Mouse (Mus musculus): ENCODE results near the gene Syt13.

Gene Syt13

DNA sequence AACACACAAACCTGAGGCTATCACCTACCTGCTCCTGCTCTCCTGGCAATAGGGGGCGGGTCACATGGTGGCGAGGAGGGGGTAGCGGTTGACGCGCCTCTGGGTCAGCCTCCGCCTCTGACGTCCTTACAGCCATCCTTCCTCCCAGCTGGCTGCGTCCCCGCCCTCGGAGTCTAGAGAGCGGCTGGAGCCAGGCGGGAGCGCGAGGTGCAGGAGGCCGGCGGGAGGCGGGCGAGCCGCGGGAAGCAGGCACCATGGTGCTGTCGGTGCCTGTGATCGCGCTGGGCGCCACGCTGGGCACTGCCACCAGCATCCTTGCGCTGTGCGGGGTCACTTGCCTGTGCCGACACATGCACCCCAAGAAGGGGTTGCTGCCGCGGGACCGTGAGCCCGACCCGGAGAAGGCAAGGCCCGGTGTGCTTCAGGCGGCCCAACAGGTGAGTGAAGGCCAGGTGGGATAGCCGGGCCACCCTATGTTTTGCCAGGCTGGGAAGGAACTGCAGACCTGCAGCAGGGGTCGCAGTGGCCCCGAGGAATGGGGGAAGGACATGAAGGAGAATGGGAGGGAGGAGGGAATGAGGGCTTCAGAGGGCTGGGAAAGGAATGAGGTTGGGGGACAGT lies at the start of gene Syt13:
Gene Syt13 (plus strand): TSS at position 166 of the 621 bp plus-strand sequence.
- no peak for DNase-seq (ENCODE audit: low read depth, low spot score)

DNA sequence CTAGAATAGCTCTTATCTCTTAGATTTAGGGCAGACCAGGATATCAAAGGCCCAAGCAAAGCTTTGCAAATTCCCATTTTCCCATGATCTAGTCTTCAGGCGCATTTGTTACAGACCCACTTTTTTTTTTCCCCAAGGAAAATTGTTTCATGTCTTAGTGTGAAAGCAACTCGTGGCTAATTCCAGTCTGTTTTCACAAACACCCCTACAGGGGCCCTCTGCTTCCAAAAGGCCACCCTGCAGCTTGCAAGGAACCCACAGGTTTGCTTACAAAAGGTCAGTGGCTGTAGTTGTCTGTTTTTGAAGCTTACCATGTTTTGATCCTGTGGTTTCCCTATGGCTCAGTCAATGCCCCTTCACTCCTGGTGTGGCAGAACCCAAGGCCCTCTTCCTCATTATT lies 48.3 kb upstream of the Syt13 start:
- DNase-seq (ENCODE audit: low read depth, low spot score): no peak

DNA sequence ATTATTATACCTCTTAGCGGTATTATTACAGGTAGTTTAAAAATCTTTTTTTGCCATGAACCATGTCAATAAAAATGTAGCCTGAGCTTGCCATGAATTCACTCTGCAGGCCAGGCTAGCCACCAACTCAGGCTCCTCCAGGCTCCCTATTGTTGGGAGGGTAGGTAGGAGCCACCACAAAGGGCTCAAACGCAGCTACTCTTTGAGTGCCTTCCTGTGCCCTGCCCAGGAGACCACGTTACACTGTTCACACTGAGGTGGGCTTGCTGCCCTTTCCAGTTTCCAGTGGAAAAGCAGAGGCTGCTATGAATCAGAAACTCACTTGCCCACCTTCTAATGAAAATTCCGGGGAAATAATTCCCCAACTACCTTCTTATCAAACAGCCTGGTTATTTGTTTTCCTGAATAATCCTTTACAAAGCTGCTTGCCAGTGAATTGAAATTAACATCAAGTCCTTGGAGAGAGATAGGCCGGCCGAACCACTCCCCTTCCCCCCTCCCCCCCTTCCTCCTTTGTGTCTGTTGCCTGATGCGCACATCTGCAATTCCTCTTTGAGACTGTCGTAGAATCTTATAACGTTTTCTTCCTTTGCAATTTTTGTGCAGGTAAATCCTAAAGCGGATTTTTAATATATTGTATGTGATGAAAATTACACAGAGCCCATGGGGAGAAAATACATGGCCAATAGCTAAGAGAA lies 44.6 kb upstream of the Syt13 start:
- DNase-seq (ENCODE audit: low read depth, low spot score): no peak

DNA sequence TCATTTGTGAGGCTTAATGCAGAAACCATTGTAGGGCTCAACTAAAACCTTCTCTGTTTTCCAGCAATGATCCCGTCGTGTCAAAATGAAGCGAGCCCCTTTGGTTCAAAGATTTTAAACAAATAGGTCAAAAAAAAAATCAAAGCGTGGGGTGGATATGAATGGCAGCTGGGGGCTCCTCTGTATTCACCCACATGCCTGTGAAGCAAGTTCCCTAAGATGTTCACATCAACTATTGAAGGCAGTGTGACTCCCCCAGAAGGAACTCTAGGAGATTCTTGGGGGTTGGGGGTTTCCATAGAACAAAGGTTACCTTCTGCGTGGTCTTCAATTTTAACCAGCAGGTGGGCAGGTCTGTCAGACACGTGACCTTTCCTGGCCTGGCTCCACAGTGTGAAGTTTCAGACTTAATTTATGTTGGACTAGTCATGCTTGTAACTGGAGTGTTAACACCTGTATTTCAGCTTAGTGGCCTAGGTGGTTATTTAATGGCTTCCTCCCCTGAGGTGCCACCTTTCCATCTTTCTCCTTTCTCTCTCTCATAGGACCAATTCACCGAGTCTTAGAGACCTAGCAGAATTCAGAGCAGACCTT lies 43.7 kb upstream of the Syt13 start:
- no peak for DNase-seq (ENCODE audit: low read depth, low spot score)

DNA sequence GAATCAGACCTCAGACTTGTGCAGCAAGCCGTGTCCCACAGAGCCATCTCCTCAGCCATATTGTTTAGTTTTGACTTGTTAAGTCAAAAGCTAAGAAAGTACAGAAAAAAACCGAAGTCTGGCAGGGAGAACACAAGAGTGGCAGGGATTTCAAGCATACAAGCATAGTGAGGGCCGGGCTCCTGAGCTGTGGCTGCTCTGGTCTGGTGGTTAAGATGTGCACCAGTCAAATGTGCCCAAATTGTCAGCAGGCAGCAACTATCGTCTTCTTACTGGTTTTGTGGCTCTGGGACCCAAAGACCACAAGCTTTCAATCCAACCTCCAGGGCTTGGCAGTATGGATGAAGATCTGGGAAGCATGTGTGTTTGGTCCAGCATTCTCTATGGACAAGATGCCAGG lies 42.2 kb upstream of the Syt13 start:
- no peak for DNase-seq (ENCODE audit: low read depth, low spot score)

DNA sequence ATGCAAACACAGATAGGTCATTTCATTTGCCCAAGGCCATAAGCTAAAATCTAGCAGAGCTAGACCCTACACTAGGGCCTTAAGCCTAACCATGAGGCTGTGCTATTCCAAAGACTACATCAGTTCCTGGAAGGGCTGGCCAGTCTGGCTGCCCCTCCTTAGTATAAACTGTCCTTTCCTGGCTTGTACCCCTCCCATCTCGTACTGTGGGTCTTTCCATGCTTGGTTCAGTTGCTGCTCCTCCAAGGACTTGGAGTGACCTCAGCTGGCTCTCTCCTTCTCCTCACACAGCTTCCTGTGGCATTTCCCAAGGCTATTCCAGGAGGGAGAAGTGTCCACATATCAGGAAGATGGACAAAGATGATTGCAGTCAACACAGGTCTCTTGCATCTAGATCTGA lies 40.3 kb upstream of the Syt13 start:
- no peak for DNase-seq (ENCODE audit: low read depth, low spot score)

DNA sequence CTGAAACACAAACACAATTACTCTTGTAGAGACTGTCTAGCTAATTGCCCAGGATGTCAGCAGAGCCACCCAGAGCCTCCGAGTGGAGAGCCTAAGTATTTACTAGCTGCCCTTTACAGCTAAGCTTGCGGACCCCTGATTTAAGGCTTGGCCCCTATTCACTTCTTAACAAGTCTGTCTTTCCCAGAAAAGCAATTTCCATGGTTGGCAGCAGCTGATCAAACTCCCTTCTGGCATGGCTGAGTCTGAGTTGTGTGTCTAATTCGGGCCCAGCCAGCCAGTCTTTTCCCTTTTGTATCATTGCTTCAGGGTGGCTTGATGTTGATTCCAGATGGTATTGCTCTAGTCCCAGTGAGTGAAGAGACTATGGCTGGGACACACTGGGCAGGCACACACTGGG lies 37.4 kb upstream of the Syt13 start:
- DNase-seq (ENCODE audit: low read depth, low spot score): no peak

DNA sequence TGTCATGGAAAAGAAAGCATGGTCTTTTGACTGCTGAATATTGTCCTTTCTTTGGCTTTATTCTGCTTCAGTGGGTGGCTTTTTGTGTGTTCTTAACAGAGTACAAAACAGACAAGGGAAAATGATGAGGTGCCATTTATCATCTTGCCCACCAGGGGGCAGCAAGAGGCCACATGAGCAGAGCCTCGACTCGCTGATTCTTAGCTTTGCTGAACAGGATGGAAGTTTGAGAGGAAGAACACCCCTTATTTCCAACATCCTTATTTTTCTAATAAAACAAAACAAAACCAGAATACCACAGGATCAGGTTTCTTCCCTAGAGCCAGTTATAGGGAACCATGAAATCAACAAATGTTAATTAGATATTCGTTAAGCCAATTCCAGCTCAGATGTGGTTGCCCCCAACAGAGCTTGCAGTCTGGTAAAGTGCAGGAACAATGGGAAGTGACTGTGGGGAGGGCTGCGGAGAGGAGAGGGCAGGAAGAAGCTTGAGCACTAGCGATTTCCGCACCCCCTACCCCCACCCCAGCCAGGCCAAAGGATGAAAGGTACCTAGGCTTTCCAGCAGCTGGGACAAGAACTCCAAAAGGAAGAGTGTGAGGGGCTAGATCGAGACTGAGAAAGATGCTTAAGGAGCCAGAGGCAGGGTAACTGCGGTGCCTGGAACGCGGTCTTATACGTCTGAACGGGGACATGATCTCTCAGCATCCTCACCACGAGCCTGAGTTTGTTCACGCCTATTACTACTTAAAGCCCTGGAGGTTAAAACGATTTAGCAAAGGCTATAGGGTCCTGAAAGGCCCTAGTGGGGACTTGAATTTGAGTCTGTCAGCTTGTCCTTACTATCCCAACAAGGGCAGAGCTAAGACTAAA lies 31.6 kb upstream of the Syt13 start:
- peak; percentile 18 for DNase-seq (ENCODE audit: low read depth, low spot score)

DNA sequence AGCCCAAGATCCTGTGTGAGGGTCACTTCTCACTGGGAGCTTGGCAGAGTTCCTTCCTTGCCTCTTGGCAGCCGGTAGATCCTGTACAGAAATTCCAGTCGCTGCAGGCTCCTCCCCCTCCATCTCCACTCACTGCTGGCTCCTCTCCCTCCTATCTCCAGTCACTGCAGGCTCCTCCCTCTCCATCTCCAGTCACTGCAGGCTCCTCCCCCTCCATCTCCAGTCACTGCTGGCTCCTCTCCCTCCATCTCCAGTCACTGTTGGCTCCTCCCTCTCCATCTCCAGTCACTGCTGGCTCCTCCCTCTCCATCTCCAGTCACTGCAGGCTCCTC lies 31.0 kb upstream of the Syt13 start:
- DNase-seq (ENCODE audit: low read depth, low spot score): peak; percentile 2

DNA sequence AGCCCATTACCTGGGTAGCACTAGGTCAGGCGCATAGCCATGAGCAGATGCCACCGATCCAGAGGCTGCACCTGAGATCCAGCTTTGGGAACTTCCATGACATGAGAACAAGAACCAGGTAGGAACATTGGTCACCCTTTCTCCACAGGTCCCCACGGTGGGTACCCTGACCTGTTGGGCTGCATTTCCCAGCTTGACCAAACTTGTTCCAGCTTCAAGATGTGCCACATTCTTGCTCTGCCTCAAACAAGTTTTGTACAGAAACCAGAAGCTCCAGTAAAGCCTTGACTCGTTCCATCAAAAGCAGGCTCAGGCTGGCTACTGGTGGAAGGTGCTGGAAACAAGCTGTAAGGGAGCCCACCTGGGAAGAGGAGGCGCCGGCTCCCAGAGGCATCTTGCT lies 29.9 kb upstream of the Syt13 start:
- DNase-seq (ENCODE audit: low read depth, low spot score): no peak

DNA sequence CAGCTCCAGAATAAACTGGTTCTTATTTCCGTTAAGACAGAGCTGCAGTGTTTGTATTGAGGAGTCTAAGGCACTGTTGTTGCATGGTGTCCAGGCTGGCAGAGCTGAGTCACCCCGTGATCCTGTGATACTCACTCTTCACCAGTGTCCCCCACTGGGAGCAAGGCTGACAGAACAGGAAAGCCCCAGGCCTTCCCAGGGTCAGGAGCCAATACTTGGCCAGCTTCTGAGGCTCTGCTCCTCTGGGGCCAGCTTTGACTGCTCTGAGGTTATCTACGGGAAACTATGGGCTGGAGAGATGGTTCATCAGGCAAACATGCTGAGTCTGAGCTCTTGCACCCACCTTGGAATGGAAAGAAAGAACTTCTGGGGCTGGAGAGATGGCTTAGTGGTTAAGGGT lies 28.0 kb upstream of the Syt13 start:
- DNase-seq (ENCODE audit: low read depth, low spot score): no peak

DNA sequence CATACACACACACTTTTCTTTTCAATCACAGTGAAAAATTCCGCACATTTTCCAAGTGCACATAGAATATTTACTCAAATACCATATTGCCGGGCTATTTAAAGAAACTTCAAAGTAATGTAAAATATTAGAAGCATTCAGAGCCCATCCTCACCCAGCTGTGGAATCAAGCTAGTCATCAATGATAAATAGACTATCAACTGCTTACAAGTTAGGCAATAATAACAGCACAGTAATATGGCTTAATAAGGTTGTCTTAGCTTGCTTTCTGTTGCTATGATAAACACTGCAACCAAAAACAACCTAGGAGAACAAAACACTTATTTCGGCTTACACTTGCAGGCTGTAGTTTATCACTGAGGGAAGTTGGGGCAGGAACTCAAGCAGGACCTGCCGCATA lies 22.4 kb upstream of the Syt13 start:
- DNase-seq (ENCODE audit: low read depth, low spot score): no peak

DNA sequence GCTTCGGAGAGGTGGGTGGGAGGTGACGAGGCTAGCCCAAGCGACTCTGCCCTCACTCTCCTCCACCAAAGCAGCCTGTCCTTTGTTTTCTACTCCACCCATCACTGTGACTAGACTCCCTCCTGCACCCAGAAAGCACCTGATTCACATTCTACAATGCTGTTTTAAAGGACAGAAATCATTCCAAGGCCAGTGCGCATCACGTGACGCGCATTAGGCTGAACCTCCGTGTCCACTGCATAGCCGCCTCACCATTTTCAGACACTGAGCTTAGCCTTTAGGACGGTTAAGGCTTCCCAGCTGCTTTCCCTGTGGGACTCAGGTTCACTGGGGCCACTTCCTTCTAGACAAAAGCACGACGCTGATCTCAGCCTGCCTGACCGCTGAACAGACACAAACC lies 11.2 kb upstream of the Syt13 start:
- no peak for DNase-seq (ENCODE audit: low read depth, low spot score)

DNA sequence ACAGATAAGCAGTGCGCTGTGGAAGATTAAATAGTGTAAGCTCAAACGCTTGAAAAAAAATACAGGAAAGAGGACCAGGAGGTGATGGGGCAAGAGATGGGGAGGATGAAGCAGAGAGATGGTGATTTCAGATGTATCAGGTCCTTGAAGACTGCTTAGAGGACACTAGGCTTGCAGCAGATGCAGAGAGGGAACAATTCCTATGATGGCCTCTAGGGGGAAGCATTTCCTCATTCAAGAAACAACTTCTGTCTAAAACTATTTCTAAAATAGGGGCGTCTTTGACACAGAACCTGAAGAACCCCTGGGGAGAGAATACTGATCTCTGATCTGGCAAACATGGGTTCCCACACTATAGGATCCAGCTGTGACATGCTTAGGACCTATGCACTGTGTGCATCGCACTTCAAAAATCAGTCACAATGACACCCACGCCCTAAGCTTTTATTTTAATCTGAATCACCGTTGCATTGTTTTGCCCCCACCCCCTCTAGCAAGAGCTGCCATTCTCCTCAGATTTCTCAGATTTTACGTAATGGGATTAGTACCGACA lies 10.5 kb upstream of the Syt13 start:
- DNase-seq (ENCODE audit: low read depth, low spot score): peak; percentile 30

DNA sequence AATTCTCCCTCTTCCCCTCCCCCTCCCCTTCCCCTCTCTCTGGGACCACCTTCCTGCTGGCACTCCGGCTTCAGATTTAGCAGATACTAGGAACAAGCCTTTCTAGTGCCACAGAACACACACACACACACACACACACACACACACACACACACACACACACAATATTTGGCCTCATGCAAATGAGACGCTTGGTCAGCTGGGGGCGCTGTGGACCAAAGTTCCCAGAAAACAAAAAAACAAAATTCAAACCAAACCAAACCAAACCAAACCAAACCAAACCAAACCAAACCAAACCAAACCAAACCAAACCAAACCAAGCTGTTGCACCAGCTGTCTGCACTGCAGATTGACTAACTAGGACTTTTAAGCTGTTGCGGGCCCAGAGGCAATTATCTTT lies 4.5 kb upstream of the Syt13 start:
- no peak for DNase-seq (ENCODE audit: low read depth, low spot score)

DNA sequence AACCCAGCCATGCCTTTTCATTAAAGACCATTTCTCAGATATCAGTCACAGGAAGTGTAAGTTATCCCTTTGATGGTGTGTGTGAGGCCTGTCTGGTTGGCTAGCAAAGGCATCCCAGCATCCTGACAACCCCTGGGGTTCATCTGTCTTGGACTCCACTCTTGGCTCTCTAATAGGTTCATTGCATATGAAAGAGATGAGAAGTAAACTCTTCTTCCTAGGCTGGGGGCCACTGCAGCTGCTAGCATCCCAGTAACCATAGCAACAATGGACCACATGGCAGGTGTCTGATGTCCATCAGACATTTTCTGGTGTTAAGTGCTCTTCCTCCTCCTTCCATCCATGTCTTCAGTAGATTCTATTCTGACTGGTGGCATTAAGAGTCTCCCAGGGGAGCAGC lies 2.6 kb upstream of the Syt13 start:
- DNase-seq (ENCODE audit: low read depth, low spot score): no peak

DNA sequence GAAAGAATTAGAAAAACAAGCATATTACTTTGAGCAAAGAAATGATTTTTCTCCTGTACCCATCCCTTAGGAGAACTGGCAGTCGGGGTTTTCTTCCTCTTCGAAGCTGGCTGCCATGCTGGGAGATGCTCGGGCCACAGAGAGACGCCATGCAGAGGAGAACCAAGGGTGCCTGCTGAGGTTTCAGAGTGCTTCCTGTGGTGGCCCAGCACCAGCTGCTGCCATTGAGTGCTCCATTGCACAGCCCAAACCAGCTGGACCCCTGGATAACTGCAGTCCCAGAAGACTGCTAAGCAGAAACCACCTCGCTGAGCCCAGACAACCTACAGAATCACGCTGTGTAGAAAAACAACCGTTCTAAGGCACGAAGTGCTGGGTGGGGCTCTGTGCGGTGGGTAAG lies 1.6 kb upstream of the Syt13 start:
- DNase-seq (ENCODE audit: low read depth, low spot score): no peak

DNA sequence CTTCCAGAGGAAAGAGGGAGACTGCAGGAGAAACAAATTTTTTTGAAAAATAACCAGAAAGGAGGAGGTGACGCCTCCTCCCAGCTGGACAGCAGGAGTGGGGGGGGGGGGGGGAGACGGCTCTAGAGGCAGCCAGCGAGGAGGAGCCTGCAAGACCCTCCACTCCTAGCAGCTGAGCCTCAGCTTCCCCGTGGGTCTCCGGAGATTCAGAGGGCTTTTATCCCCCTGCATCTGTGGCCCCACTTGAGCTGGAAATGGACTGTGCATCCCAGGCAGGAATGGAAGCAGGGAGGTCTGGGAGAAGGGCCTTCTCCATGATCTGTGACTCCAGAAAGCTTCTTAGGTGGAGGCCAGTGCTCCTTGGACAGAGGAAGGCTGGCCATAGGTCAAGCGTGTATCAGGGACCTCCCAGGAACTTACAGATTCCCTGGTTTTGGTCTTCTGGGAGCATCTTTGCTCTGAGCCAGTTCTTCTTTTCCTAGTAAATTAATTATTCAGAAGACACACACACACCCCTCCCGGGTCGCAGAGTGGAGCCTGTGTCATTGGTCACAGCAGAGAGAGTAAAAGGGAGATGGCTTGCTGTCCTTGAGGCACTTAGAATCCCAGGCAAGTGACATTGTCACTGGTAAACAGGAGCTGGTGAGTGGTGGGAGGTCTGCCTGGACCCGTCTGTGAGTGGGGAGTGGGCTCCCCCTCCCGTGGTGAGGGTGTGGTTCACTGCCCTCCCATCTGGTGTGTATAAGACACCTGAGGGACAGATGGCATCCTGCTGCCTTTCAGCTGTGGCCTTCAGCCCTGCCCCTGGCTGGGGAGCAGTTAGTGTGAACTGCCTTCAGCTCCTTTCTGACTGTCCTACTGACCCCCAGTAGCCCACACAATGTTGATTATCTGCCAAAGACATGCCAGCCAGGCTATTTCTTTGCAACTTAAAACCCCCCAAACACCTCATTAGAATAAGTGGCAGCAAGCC lies 1.0 kb downstream of the Syt13 start:
- DNase-seq (ENCODE audit: low read depth, low spot score): no peak

DNA sequence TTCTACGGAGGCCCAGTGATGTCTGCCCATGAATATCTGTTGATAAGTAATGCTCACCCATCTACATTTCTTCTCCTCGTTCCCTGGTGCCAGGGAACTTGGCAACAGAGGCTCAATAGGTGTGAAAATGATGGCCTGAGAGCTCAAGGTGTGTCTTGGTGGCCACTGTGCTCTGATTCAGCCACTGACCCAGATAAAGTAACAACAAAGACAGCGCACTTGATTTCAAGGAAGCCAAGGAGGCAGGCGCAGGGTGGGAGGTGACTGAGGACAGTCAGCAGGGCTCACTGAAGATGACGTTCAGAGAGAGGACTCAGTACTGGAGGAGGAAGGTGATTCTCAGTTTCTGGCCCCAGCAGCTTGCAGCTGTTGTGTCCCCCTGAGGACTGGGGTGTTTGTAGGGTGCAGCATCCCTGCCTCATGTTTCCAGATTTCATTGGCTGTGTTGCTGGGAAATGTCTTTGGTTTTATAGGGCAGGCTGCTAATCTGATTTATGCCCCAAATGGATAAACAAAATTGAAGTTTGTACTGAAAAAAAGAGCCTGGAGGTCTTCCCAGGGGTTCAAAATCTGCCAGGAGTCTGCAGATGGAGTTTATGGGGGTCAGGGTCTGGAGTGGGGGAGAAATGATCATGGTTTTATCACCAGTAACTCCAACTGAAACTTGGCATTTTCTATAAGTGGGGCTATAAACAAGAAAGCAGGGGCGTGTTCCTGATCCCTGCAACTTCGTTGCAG lies 2.7 kb downstream of the Syt13 start:
- peak; percentile 13 for DNase-seq (ENCODE audit: low read depth, low spot score)

DNA sequence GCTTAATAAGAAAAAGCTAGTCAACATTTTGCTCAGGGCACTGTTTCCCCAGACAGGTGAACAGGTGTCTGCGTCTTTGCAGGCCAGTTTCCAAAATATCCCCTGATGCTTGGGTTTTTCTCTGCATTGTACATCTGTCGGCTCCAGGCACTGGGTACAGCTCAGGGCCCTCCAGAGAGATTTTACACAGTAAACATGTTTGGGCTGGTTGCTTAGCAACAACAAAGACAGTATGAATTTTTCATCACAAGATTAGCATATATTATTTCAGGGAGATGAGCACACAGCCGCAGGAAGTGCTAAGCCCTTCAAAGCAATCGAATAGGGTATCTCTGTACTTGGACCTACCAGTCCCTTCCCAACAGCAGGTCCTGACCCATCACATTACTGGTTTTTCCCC lies 5.8 kb downstream of the Syt13 start:
- DNase-seq (ENCODE audit: low read depth, low spot score): no peak
